27 mouse cellular contexts compared by ENCODE assay signal in genomic region chr3:97596796-97597195, GRCm38 (mm10). TPM values are rescaled to one million over a fixed set of nuclear protein-coding genes. Genes with fewer than 3 reads are reported as not detected.
DNase-seq lines count a peak whose midpoint lies in the region; ATAC-seq and TF ChIP-seq lines count a peak whose summit lies in the region.
"Had no signal": no experiment of that assay in that cellular context is flagged by ENCODE, and none has a peak within 500 bp of the region (broad histone marks: within the 10 kb centered on the region; RNA-seq: fewer than 3 reads in every experiment).

No protein-coding gene starts in this region.

- WGBS in liver, adult 2 months = 15% methylated on average over 8 of the region's 8 CpGs
- 62% methylated on average over 8 of the region's 8 CpGs for WGBS in liver, postnatal 0 days (ENCODE audit: insufficient replicate concordance)
- 51% methylated on average over 8 of the region's 8 CpGs for WGBS in stomach, embryonic 15.5 days

- TF ChIP-seq EP300 in liver, postnatal 0 days (IDR thresholded peaks at IDR 0.05; ENCODE audit: low read depth) = no peak

- peak overlapping the region; percentile 72 for H3K27ac ChIP-seq in liver, adult 2 months (replicated peaks; ENCODE audit: insufficient read depth, low read depth, low read length)
- no peak overlapping the region for H3K27ac ChIP-seq in liver, postnatal 0 days (ENCODE audit: low read depth)
- H3K27ac ChIP-seq in stomach, embryonic 15.5 days = no peak overlapping the region
- H3K27ac ChIP-seq: forebrain, embryonic 10.5 days; forebrain, embryonic 13.5 days; heart, embryonic 15.5 days; hindbrain, embryonic 10.5 days; hindbrain, embryonic 14.5 days; hindbrain, postnatal 0 days had no signal

- ATAC-seq in liver, postnatal 0 days = peak; percentile 92
- ATAC-seq in stomach, embryonic 15.5 days (ENCODE audit: insufficient read depth, low FRiP score, low read depth) = peak; percentile 39; the same call in 1 of the 2 replicates
- ATAC-seq in frontal cortex, adult (ENCODE audit: low TSS enrichment) = no peak
- ATAC-seq: forebrain, embryonic 13.5 days; forebrain, embryonic 16.5 days; hindbrain, postnatal 0 days; Patski had no signal

- no peaks in the 10 kb centered on the region; the same call in 1 of the 2 replicates for H3K36me3 ChIP-seq in liver, adult 2 months (ENCODE audit: control insufficient read depth, insufficient read depth, low read length)
- peaks cover 9% of the 10 kb centered on the region; the same call in 1 of the 2 replicates for H3K36me3 ChIP-seq in liver, postnatal 0 days (replicated peaks; ENCODE audit: insufficient read depth, low read length)
- H3K36me3 ChIP-seq in stomach, embryonic 15.5 days = 0 out of 2 replicates have a peak, but pooled peaks cover 10% of the 10 kb centered on the region

- TF ChIP-seq CTCF in liver, adult 2 months (IDR thresholded peaks at IDR 0.05; ENCODE audit: low read depth, low read length) = no peak
- no peak for TF ChIP-seq CTCF in liver, postnatal 0 days (IDR thresholded peaks at IDR 0.05; ENCODE audit: low read depth)

- peak; percentile 96 for DNase-seq in liver, adult 2 months (ENCODE audit: extremely low read depth, low read depth, low spot score)
- DNase-seq in liver = no peak
- DNase-seq in liver, postnatal 0 days = no peak
- DNase-seq in urinary bladder, adult 2 months (ENCODE audit: low spot score) = no peak
- DNase-seq: adrenal gland, postnatal 10 days; adrenal gland, postnatal 36 days; B cell, adult 2 months; cerebellum, adult 18-20 months; cerebellum, adult 9-10 months; cerebellum, postnatal 14 days; gastrocnemius, postnatal 25 days; heart, adult 18-20 months; heart, postnatal 10 days; heart, postnatal 36 days had no signal

- no peak overlapping the region for H3K4me2 ChIP-seq in liver, postnatal 0 days (ENCODE audit: low read depth, low read length)
- H3K4me2 ChIP-seq in stomach, embryonic 15.5 days = no peak overlapping the region
- H3K4me2 ChIP-seq: forebrain, embryonic 13.5 days; heart, embryonic 12.5 days; heart, embryonic 15.5 days; hindbrain, embryonic 14.5 days had no signal

- H3K4me1 ChIP-seq in liver, adult 2 months (ENCODE audit: control insufficient read depth, insufficient read depth, low read length) = peaks cover 19% of the 10 kb centered on the region
- peaks cover 4% of the 10 kb centered on the region; the same call in 1 of the 2 replicates for H3K4me1 ChIP-seq in liver, postnatal 0 days (ENCODE audit: insufficient read depth)
- no peaks in the 10 kb centered on the region for H3K4me1 ChIP-seq in stomach, embryonic 15.5 days
- H3K4me1 ChIP-seq: forebrain, embryonic 10.5 days; forebrain, embryonic 13.5 days; heart, embryonic 12.5 days; heart, embryonic 15.5 days; hindbrain, embryonic 10.5 days had no signal

- no peak for TF ChIP-seq POLR2A in liver, adult 2 months (IDR thresholded peaks at IDR 0.05; ENCODE audit: extremely low read depth, insufficient read depth, low read length)

- H3K27me3 ChIP-seq in liver, adult 2 months (ENCODE audit: control insufficient read depth, insufficient read depth, low read length) = no peaks in the 10 kb centered on the region
- H3K27me3 ChIP-seq in liver, postnatal 0 days (ENCODE audit: insufficient read depth, low read length) = no peaks in the 10 kb centered on the region
- no peaks in the 10 kb centered on the region for H3K27me3 ChIP-seq in stomach, embryonic 15.5 days (replicated peaks)
- H3K27me3 ChIP-seq: CH12.LX; forebrain, embryonic 13.5 days; heart, embryonic 12.5 days; heart, embryonic 15.5 days; Patski had no signal

- no peak overlapping the region for H3K4me3 ChIP-seq in liver, adult 2 months (ENCODE audit: insufficient read depth, low read depth, low read length)
- no peak overlapping the region for H3K4me3 ChIP-seq in liver, postnatal 0 days (ENCODE audit: low read depth, low read length)
- H3K4me3 ChIP-seq in stomach, embryonic 15.5 days (replicated peaks) = no peak overlapping the region
- H3K4me3 ChIP-seq: forebrain, embryonic 10.5 days; forebrain, embryonic 13.5 days; heart, embryonic 12.5 days; heart, embryonic 15.5 days; hindbrain, embryonic 10.5 days had no signal

- H3K9ac ChIP-seq in liver, adult 2 months (ENCODE audit: low read depth, low read length) = no peak overlapping the region; the same call in 1 of the 2 replicates
- H3K9ac ChIP-seq in liver, postnatal 0 days (replicated peaks) = no peak overlapping the region
- H3K9ac ChIP-seq in stomach, embryonic 15.5 days = no peak overlapping the region
- H3K9ac ChIP-seq: forebrain, embryonic 13.5 days; heart, embryonic 12.5 days; heart, embryonic 15.5 days; hindbrain, embryonic 14.5 days had no signal

- H3K9me3 ChIP-seq in liver, postnatal 0 days (ENCODE audit: low read length) = no peaks in the 10 kb centered on the region
- no peaks in the 10 kb centered on the region for H3K9me3 ChIP-seq in stomach, embryonic 15.5 days
- H3K9me3 ChIP-seq: forebrain, embryonic 10.5 days; forebrain, embryonic 13.5 days; G1E; heart, embryonic 12.5 days; heart, embryonic 15.5 days; hindbrain, embryonic 10.5 days had no signal

- no peaks in the 10 kb centered on the region for H3K79me2 ChIP-seq in liver, adult 2 months (ENCODE audit: control insufficient read depth, insufficient read depth, low read length)

RNA-seq across cellular contexts. Expression of gene Chd1l, which starts 13.2 kb away (rescaled TPM):
- total RNA-seq in liver, adult 2 months (2014; rRNA removed) = 7.3 and 7.7 TPM in 2 replicates
- 2.3 and 2.4 TPM in 2 replicates for polyA plus RNA-seq in liver, adult 2 months (2012; rRNA removed)
- 6.0 and 7.1 TPM in 2 replicates for polyA plus RNA-seq in liver, postnatal 0 days (2015; fragmentation: Nextera tagmentation; extraction: Ambion mirVana)
- 16.5 and 19.2 TPM in 2 replicates for polyA plus RNA-seq in stomach, embryonic 15.5 days (2015; fragmentation: Nextera tagmentation; extraction: Ambion mirVana)
- 27.7 and 33.0 TPM in 2 replicates for polyA plus RNA-seq in urinary bladder, adult 2 months (2012; rRNA removed)

RNA-seq across cellular contexts. Expression of gene Fmo5, which starts 31.8 kb away (rescaled TPM):
- total RNA-seq in liver, adult 2 months (2014; rRNA removed) = 352 and 363 TPM in 2 replicates
- 145 and 230 TPM in 2 replicates for polyA plus RNA-seq in liver, adult 2 months (2012; rRNA removed)
- polyA plus RNA-seq in liver, postnatal 0 days (2015; fragmentation: Nextera tagmentation; extraction: Ambion mirVana) = 67.6 and 82.4 TPM in 2 replicates
- polyA plus RNA-seq in stomach, embryonic 15.5 days (2015; fragmentation: Nextera tagmentation; extraction: Ambion mirVana) = 8.2 and 11.5 TPM in 2 replicates
- 1,034 and 1,245 TPM in 2 replicates for polyA plus RNA-seq in urinary bladder, adult 2 months (2012; rRNA removed)
